Mouse (Mus musculus) liver, embryonic 16.5 days (tissue): Measurements from ENCODE around the gene Gm4707. TPM values are rescaled to one million over a fixed set of nuclear protein-coding genes. Genes with fewer than 3 reads are reported as not detected.

Source experiments
- polyA plus RNA-seq: library from polyadenylated mRNA; unstranded; fragments of >200 nt; fragmentation: Nextera tagmentation; extraction: Ambion mirVana; gene quantifications from 2 replicates; pipeline ENCODE4 v1.2.1, GENCODE M21; 2015

The Gm4707 gene
- polyA plus RNA-seq, 1 experiment from 2014 or later = 1.3 TPM

Other genes starting within 250 kb of the Gm4707 start
- 18.5 and 20.0 TPM in 2 replicates for gene Emilin2, start 147.9 kb downstream of the Gm4707 start, polyA plus RNA-seq
- gene Smchd1, start 15.4 kb upstream of the Gm4707 start, polyA plus RNA-seq = 24.6 and 25.5 TPM in 2 replicates
- gene Ndc80, start 66.9 kb upstream of the Gm4707 start, polyA plus RNA-seq = 30.2 and 32.5 TPM in 2 replicates
- 0.15 and 0.19 TPM in 2 replicates for gene Spdya, start 92.1 kb upstream of the Gm4707 start, polyA plus RNA-seq
- 26.0 and 26.6 TPM in 2 replicates for gene Wdr43, start 156.0 kb upstream of the Gm4707 start, polyA plus RNA-seq
- gene Togaram2, start 213.3 kb upstream of the Gm4707 start, polyA plus RNA-seq = not detected in 2 replicates